Mouse (Mus musculus) bone marrow macrophage, adult 2 months (primary cell): ENCODE data around the gene Naip5.
"Not testable (repeated sequence)": the region's sequence is repeated elsewhere in the genome, so short reads cannot be mapped to it uniquely, and the experiment has no call there.

Source experiments
- CTCF ChIP-seq: IDR thresholded peaks from 2 replicates; pipeline ENCODE4 v1.5.1; 2012; ENCODE audit warnings: low read depth, mild to moderate bottlenecking, low read length, moderate library complexity
- POLR2A ChIP-seq: IDR thresholded peaks from 2 replicates; pipeline ENCODE4 v1.6.1; 2012; ENCODE audit warnings: mild to moderate bottlenecking, low read depth, low read length, borderline replicate concordance

- TF ChIP-seq CTCF, POLR2A: not testable (repeated sequence)
Measured at GRCm38 (mm10) chr13:100174360-100174759, 71.8 kb downstream of the Naip5 start.
